Mouse (Mus musculus) kidney, adult 2 months (tissue): ENCODE results near the gene Ttc25.

ENCODE experiments used
- CTCF ChIP-seq: fragments of 200-500 bp; conservative IDR thresholded peaks from 2 replicates; pipeline ENCODE4 v1.5.1; 2011; ENCODE audit warnings: low read depth, mild to moderate bottlenecking, control low read depth, low read length, moderate library complexity, mixed read lengths; ENCODE audit not compliant: insufficient read depth, insufficient read length
- POLR2A ChIP-seq: fragments of 200-500 bp; IDR thresholded peaks from one replicate; pipeline ENCODE4 v1.6.1; 2011; ENCODE audit warnings: low read depth, low read length, control low read depth

DNA sequence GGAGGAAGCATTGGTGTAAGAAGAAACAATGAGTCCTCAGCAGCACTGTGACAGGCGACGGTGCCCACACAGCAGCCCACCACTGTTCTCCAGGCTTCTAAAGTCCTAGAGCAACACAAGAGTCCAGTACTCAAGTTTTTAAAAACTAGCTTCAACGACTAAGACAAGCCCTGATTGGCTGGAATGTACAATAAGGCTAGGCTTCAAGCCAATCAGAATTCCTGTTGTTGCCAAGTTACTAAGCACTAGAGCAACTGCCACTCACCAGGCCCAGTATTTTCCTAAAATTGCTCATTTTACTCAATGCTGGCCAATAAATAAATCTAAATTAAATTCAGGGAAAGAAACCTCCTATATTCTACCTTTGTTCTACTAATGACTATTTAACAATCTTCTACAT is 67.8 kb downstream of the Ttc25 start:
- TF ChIP-seq POLR2A, result no peak
- TF ChIP-seq CTCF, result no peak
